Mouse (Mus musculus) small intestine, adult 2 months (tissue): ENCODE measurements around the gene Tmcc1.

ENCODE experiments used
- CTCF ChIP-seq: fragments of 200-500 bp; IDR thresholded peaks from 2 replicates; pipeline ENCODE4 v1.5.1; 2012; ENCODE audit warnings: low read depth, mild to moderate bottlenecking, control low read depth, inconsistent platforms, low read length, moderate library complexity, mixed read lengths; ENCODE audit not compliant: insufficient replicate concordance, insufficient read length; ENCODE audit errors: extremely low read depth
- POLR2A ChIP-seq: fragments of 200-500 bp; IDR thresholded peaks from 2 replicates; pipeline ENCODE4 v1.6.1; 2012; ENCODE audit warnings: low read depth, mild to moderate bottlenecking, control low read depth, inconsistent platforms, low read length, moderate library complexity

- TF ChIP-seq POLR2A = no peak
- no peak for TF ChIP-seq CTCF
These were observed 120.5 kb downstream of the Tmcc1 start for GRCm38 (mm10) chr6:116072746-116073261.
